Mouse (Mus musculus) hindbrain, embryonic 16.5 days (tissue): ENCODE measurements around the gene Lzts3. TPM values are rescaled to one million over a fixed set of nuclear protein-coding genes. Genes with fewer than 3 reads are reported as not detected.

Source experiments
- ATAC-seq: fragments of 200-750 bp; cut with Nextera tagmentation; 2 replicates; pipeline ENCODE4 v1.8.0; 2017; ENCODE audit warnings: moderate TSS enrichment, moderate library complexity
- H3K27ac ChIP-seq: fragments of 300-500 bp; sonication (generic); 2 replicates; pipeline ENCODE4 v1.5.1; 2014; ENCODE audit warnings: low read depth, mild to moderate bottlenecking, control low read depth, low read length, moderate library complexity
- H3K27me3 ChIP-seq: fragments of 300-500 bp; sonication (generic); replicated peaks from 2 replicates; pipeline ENCODE4 v1.6.1; 2014; ENCODE audit warnings: low read length; ENCODE audit not compliant: control insufficient read depth, insufficient read depth
- H3K36me3 ChIP-seq: fragments of 300-500 bp; sonication (generic); 2 replicates; pipeline ENCODE4 v1.6.1; 2014; ENCODE audit warnings: mild to moderate bottlenecking, low read length, moderate library complexity, mixed read lengths; ENCODE audit not compliant: control insufficient read depth, insufficient read depth
- H3K4me1 ChIP-seq: fragments of 300-500 bp; sonication (generic); 2 replicates; pipeline ENCODE4 v1.6.1; 2014; ENCODE audit warnings: low read depth, low read length; ENCODE audit not compliant: control insufficient read depth, insufficient read depth
- H3K4me2 ChIP-seq: fragments of 300-500 bp; sonication (generic); 2 replicates; pipeline ENCODE4 v1.6.1; 2014; ENCODE audit warnings: mild to moderate bottlenecking, low read length, control low read depth, moderate library complexity
- H3K4me3 ChIP-seq: fragments of 300-500 bp; sonication (generic); 2 replicates; pipeline ENCODE4 v1.5.1; 2014; ENCODE audit warnings: mild to moderate bottlenecking, low read length, control low read depth, moderate library complexity
- H3K9ac ChIP-seq: fragments of 300-500 bp; sonication (generic); 2 replicates; pipeline ENCODE4 v1.6.1; 2014; ENCODE audit warnings: low read depth, mild to moderate bottlenecking, control low read depth, low read length, moderate library complexity
- H3K9me3 ChIP-seq: fragments of 300-500 bp; sonication (generic); 2 replicates; pipeline ENCODE4 v1.6.1; 2014; ENCODE audit warnings: mild to moderate bottlenecking, low read length, moderate library complexity; ENCODE audit not compliant: control insufficient read depth
- WGBS: fragments of 180-500 bp; shearing (Covaris S2); extraction: QIAGEN DNeasy Blood & Tissue Kit; methylation state at CpG from one replicate; pipeline ENCODE4 v1.1.7; 2014; 5-methylcytosine and 5-hydroxymethylcytosine counted together
- polyA plus RNA-seq: library from polyadenylated mRNA; unstranded; fragments of >200 nt; fragmentation: Nextera tagmentation; extraction: Ambion mirVana; gene quantifications from 2 replicates; pipeline ENCODE4 v1.2.1, GENCODE M21; 2015

The Lzts3 gene
- polyA plus RNA-seq, 1 experiment from 2014 or later: 21.1 TPM

DNA sequence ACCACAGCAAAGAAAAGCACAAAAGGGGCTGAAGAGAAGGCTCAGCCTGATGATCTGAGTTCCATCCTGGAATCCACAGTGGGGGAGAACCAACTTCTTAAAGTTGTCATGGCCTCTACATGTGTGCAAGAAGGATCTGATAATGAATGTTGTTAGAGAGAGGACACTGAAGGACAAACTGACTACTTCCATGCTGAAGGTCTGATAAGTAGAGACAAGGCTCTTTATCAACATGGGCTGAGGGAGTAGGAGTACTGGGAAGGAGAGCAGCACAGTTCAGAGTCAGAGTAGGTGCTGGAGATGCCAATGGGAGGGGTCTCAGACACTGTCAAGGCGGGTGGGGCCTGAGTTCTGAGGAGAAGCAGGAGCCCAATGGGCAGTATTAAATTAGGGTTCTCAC, 47.0 kb downstream of the Lzts3 start:
- Histone ChIP-seq H3K9ac (no peak overlapping the region), H3K4me1 (no peaks in the 10 kb centered on the region), H3K27ac (no peak overlapping the region), H3K9me3 (no peaks in the 10 kb centered on the region), H3K4me3 (no peak overlapping the region), H3K27me3 (no peaks in the 10 kb centered on the region), H3K36me3 (peaks cover 23% of the 10 kb centered on the region), H3K4me2 (no peak overlapping the region)
- ATAC-seq: no peak
- 91% methylated on average over 1 of the region's 1 CpGs for WGBS

DNA sequence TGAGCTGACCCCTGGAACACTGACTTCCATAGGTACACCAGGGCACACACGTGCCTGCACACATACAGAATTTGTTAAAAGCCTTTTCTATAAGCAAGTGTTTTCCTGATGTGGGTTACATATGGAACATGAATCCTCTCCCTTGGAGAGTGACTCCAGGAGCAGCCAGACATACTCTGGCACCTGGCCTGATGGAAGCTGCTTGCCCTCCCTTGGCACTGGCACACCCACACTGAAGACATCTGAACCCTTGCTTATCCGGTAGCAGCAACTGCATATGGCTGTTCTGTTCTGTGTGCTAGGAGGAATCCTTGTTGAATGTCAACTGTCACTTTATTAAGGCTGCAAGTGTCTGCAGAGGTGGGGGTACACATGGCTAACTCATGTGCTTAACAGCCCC, 51.6 kb downstream of the Lzts3 start:
- Histone ChIP-seq H3K27ac (no peak overlapping the region), H3K4me2 (no peak overlapping the region), H3K9ac (no peak overlapping the region), H3K27me3 (no peaks in the 10 kb centered on the region), H3K4me3 (no peak overlapping the region), H3K4me1 (no peaks in the 10 kb centered on the region), H3K36me3 (peaks cover 18% of the 10 kb centered on the region), H3K9me3 (no peaks in the 10 kb centered on the region)
- no peak for ATAC-seq
- WGBS: 96% methylated on average over 2 of the region's 2 CpGs

DNA sequence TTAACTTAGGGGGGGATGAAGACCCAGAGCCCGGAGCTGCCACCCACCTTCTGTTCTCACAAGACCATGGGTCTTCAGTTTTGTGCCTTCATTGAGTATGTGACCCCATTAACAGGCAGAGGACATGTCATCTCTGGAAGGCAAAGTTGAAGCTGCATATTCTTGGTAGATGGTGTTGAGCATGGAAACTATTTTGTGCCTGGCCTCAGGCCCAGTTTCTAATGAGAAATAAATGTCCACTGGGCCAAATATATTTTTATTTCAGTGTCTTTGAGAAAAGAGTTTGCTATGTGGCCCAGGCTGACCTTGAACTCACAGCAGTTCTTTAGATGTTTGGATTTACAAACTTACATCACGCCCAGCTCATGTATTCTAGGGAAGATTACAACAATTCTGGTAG, 52.8 kb downstream of the Lzts3 start:
- no peak overlapping the region for H3K4me2 ChIP-seq
- H3K27ac ChIP-seq: no peak overlapping the region
- no peaks in the 10 kb centered on the region for H3K9me3 ChIP-seq
- H3K36me3 ChIP-seq: peaks cover 13% of the 10 kb centered on the region
- no peaks in the 10 kb centered on the region for H3K27me3 ChIP-seq
- H3K4me3 ChIP-seq: no peak overlapping the region
- WGBS: 89% methylated on average over 2 of the region's 2 CpGs
- ATAC-seq: no peak
- no peaks in the 10 kb centered on the region for H3K4me1 ChIP-seq
- H3K9ac ChIP-seq: no peak overlapping the region

DNA sequence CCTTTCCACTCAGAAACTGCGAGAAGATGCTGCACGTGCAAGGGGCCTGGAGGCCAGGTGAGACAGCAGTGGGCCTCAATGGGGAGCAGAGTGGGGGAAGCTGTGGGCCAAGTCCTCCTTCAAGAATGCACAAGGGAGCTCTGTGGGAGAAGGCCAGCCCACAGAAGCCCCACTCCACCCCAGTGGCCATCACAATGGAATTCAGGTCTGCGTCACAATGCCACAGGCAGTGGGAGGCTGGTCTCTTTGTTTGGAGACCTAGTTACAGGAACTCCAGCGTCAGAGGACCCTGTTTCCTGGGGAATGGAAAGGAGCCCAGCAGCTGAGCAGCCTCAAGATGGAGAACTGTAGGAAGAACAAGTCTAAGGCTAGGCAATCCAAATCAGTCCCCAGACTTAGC, 53.4 kb downstream of the Lzts3 start:
- no peak overlapping the region for H3K9ac ChIP-seq
- no peaks in the 10 kb centered on the region for H3K4me1 ChIP-seq
- H3K9me3 ChIP-seq: no peaks in the 10 kb centered on the region
- peaks cover 11% of the 10 kb centered on the region for H3K36me3 ChIP-seq
- H3K27me3 ChIP-seq: no peaks in the 10 kb centered on the region
- WGBS: 50% methylated on average over 4 of the region's 4 CpGs
- ATAC-seq: no peak
- no peak overlapping the region for H3K27ac ChIP-seq
- H3K4me3 ChIP-seq: no peak overlapping the region
- H3K4me2 ChIP-seq: no peak overlapping the region

DNA sequence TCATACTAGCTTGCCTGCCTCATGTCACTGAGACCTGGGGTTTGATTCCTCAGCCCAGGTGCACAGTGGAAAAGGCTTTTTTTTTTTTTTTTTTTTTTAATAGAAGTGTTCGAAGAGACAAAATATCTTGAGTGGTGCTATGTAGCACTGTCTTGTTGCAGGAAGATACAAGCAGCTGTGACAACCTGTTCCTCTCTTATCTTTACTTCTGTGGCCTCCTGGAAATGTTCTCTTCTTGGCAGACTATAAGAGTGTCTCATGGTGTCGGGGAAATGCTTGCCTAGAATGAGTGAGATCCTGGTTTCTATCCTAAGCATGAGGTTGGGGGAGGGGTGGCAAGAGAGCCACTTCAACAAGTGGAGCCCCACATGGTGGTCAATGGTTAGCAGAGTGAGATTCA, 54.2 kb downstream of the Lzts3 start:
- H3K4me3 ChIP-seq: no peak overlapping the region
- no peaks in the 10 kb centered on the region for H3K27me3 ChIP-seq
- 83% methylated on average over 2 of the region's 2 CpGs for WGBS
- no peak overlapping the region for H3K9ac ChIP-seq
- peaks cover 11% of the 10 kb centered on the region for H3K36me3 ChIP-seq
- ATAC-seq: no peak
- no peak overlapping the region for H3K4me2 ChIP-seq
- H3K9me3 ChIP-seq: no peaks in the 10 kb centered on the region
- H3K4me1 ChIP-seq: no peaks in the 10 kb centered on the region
- H3K27ac ChIP-seq: no peak overlapping the region

DNA sequence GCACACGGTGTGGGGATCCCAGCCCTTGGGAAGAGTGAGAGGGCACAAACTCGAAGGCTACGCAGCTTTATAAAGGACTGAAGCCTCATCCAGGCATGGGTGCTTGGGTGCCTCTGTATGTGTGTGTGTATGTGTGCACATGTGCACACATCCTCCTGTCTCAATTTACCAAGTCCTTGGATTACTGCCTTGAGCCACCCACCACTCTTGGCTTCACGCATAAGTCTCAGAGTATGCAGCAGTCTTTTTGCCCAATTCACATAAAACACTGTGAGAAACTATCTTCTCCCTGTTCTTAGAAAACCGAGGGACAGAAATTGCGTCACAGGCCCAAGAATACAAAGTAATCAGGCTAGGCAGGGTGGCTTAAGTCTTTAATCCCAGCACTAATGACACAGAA, 56.6 kb downstream of the Lzts3 start:
- Histone ChIP-seq H3K4me2 (no peak overlapping the region), H3K27me3 (peaks cover 16% of the 10 kb centered on the region), H3K36me3 (peaks cover 6% of the 10 kb centered on the region; the same call in 1 of the 2 replicates), H3K9me3 (no peaks in the 10 kb centered on the region), H3K4me3 (no peak overlapping the region), H3K9ac (no peak overlapping the region), H3K4me1 (peaks cover 2% of the 10 kb centered on the region), H3K27ac (no peak overlapping the region)
- no peak for ATAC-seq
- 90% methylated on average over 6 of the region's 6 CpGs for WGBS

DNA sequence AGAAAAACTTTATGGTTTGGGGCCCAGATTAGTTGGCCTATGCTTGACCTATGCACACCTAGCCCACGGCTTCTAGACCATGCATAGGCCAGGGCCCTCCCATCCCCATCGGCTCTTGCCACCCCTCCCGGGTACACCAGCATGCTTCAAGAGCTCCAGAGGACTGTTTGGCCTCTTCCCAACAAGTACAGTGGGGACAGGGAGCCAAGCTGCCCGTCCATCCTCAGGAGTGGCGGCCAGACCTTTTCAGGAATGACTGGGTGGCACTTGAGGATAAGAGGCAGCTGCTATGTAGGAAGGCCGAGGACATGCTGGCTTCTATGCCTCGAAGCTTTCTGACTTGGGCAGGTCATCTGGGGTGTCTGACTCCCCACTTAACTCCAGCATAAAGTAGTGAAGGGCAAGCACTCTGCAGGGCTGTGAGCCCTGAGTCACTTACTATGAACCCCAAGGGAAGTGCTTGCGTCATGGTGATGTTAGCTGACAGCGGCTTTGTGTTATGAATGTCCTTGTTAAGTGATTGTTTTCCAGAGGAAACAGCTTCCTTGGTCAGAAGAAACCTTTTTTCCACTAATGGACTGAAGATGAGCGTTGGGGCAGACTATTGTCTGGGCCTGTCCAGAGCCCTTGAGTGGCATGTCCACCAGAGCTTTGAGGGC, 58.6 kb downstream of the Lzts3 start:
- no peak overlapping the region for H3K4me3 ChIP-seq
- peaks cover 9% of the 10 kb centered on the region for H3K4me1 ChIP-seq
- H3K36me3 ChIP-seq: no peaks in the 10 kb centered on the region
- no peak overlapping the region for H3K9ac ChIP-seq
- peaks cover 33% of the 10 kb centered on the region for H3K27me3 ChIP-seq
- H3K27ac ChIP-seq: no peak overlapping the region
- 78% methylated on average over 10 of the region's 10 CpGs for WGBS
- no peak overlapping the region for H3K4me2 ChIP-seq
- ATAC-seq: no peak
- no peaks in the 10 kb centered on the region for H3K9me3 ChIP-seq

Other genes with a start within 250 kb of the Lzts3 start
- 33.6 and 39.3 TPM in 2 replicates for gene Cpxm1, start 245.2 kb downstream of the Lzts3 start, polyA plus RNA-seq
- not detected in 2 replicates for gene Gm28372, start 237.6 kb downstream of the Lzts3 start, polyA plus RNA-seq
- 0.30 and 0.59 TPM in 2 replicates for gene 1700020A23Rik, start 237.5 kb downstream of the Lzts3 start, polyA plus RNA-seq
- 0.12 and 0.28 TPM in 2 replicates for gene Tmem239, start 236.3 kb downstream of the Lzts3 start, polyA plus RNA-seq
- gene Vps16, start 218.5 kb downstream of the Lzts3 start, polyA plus RNA-seq: 104 and 105 TPM in 2 replicates
- 15.2 and 15.4 TPM in 2 replicates for gene Pced1a, start 218.1 kb downstream of the Lzts3 start, polyA plus RNA-seq
- 134 and 144 TPM in 2 replicates for gene Ptpra, start 192.5 kb downstream of the Lzts3 start, polyA plus RNA-seq
- 103 and 113 TPM in 2 replicates for gene Mrps26, start 79.1 kb downstream of the Lzts3 start, polyA plus RNA-seq
- 0.31 TPM in 1 of 2 replicates, not detected in the other for gene Oxt, start 66.6 kb downstream of the Lzts3 start, polyA plus RNA-seq
- 2.4 TPM in 1 of 2 replicates, not detected in the other for gene Avp, start 60.2 kb downstream of the Lzts3 start, polyA plus RNA-seq
- gene Fastkd5, start 12.8 kb downstream of the Lzts3 start, polyA plus RNA-seq: 9.7 and 10.8 TPM in 2 replicates
- gene Ubox5, start 12.8 kb downstream of the Lzts3 start, polyA plus RNA-seq: 8.9 and 9.9 TPM in 2 replicates
- gene Ddrgk1, start 21.9 kb upstream of the Lzts3 start, polyA plus RNA-seq: 77.4 and 80.3 TPM in 2 replicates
- gene Itpa, start 24.8 kb upstream of the Lzts3 start, polyA plus RNA-seq: 127 and 128 TPM in 2 replicates
- 0.59 and 0.65 TPM in 2 replicates for gene Slc4a11, start 54.7 kb upstream of the Lzts3 start, polyA plus RNA-seq